In genomic region chr11:115832064-115832463, GRCm38 (mm10) we compare ENCODE assay signal across 13 mouse cellular contexts. TPM values are rescaled to one million over a fixed set of nuclear protein-coding genes. Genes with fewer than 3 reads are reported as not detected.
DNase-seq lines count a peak whose midpoint lies in the region; ATAC-seq and TF ChIP-seq lines count a peak whose summit lies in the region.
"Had no signal": no experiment of that assay in that cellular context is flagged by ENCODE, and none has a peak within 500 bp of the region (broad histone marks: within the 10 kb centered on the region; RNA-seq: fewer than 3 reads in every experiment).

No protein-coding gene starts in this region.

- H3K4me3 ChIP-seq in gastrocnemius, adult 2 months, result peak overlapping the region; percentile 49
- no peak overlapping the region for H3K4me3 ChIP-seq in kidney, postnatal 0 days (replicated peaks; ENCODE audit: low read depth, low read length)
- no peak overlapping the region for H3K4me3 ChIP-seq in intestine, embryonic 16.5 days (ENCODE audit: low read length)
- no peak overlapping the region for H3K4me3 ChIP-seq in neural tube, embryonic 12.5 days
- H3K4me3 ChIP-seq: left cerebral cortex, adult 2 months; megakaryocyte, embryonic 14.5 days; myocyte had no signal

- DNase-seq in gastrocnemius, adult 2 months, result no peak
- DNase-seq in gastrocnemius, postnatal 25 days, result no peak
- no peak for DNase-seq in kidney, postnatal 0 days (ENCODE audit: low spot score)
- DNase-seq in kidney, postnatal 36 days, result no peak
- no peak for DNase-seq in gastrocnemius, adult 18-20 months (ENCODE audit: low spot score)
- DNase-seq in right cerebral cortex, postnatal 4 days, result no peak
- DNase-seq: cerebellum, postnatal 10 days; forebrain, postnatal 0 days had no signal

- no peaks in the 10 kb centered on the region for H3K9me3 ChIP-seq in kidney, postnatal 0 days (replicated peaks; ENCODE audit: low read length)
- H3K9me3 ChIP-seq in intestine, embryonic 16.5 days (ENCODE audit: control insufficient read depth, low read length), result no peaks in the 10 kb centered on the region
- no peaks in the 10 kb centered on the region for H3K9me3 ChIP-seq in neural tube, embryonic 12.5 days
- H3K9me3 ChIP-seq: megakaryocyte, embryonic 14.5 days had no signal

- H3K9ac ChIP-seq in kidney, postnatal 0 days (ENCODE audit: low read depth, low read length), result peak overlapping the region; percentile 40; the same call in 1 of the 2 replicates
- peak overlapping the region; percentile 38; the same call in 1 of the 2 replicates for H3K9ac ChIP-seq in intestine, embryonic 16.5 days (ENCODE audit: low read depth, low read length)
- H3K9ac ChIP-seq in neural tube, embryonic 12.5 days, result no peak overlapping the region
- H3K9ac ChIP-seq: forebrain, postnatal 0 days had no signal

- H3K36me3 ChIP-seq in kidney, postnatal 0 days (ENCODE audit: insufficient read depth, low read length), result no peaks in the 10 kb centered on the region
- H3K36me3 ChIP-seq in intestine, embryonic 16.5 days (ENCODE audit: control insufficient read depth, insufficient read depth, low read length), result no peaks in the 10 kb centered on the region
- H3K36me3 ChIP-seq in neural tube, embryonic 12.5 days, result no peaks in the 10 kb centered on the region

- H3K27me3 ChIP-seq in kidney, postnatal 0 days (ENCODE audit: insufficient read depth, low read length), result no peaks in the 10 kb centered on the region
- H3K27me3 ChIP-seq in intestine, embryonic 16.5 days (replicated peaks; ENCODE audit: control insufficient read depth, insufficient read depth, low read length), result no peaks in the 10 kb centered on the region
- H3K27me3 ChIP-seq in neural tube, embryonic 12.5 days (replicated peaks), result peaks cover 22% of the 10 kb centered on the region

- ATAC-seq in kidney, postnatal 0 days (replicated peaks; ENCODE audit: low FRiP score, low read depth), result no peak
- no peak for ATAC-seq in intestine, embryonic 16.5 days
- no peak for ATAC-seq in neural tube, embryonic 12.5 days (ENCODE audit: low FRiP score, low read depth)
- ATAC-seq: forebrain, postnatal 0 days had no signal

- H3K4me1 ChIP-seq in kidney, postnatal 0 days (replicated peaks; ENCODE audit: insufficient read depth, low read length), result peaks cover 73% of the 10 kb centered on the region
- H3K4me1 ChIP-seq in intestine, embryonic 16.5 days (ENCODE audit: control insufficient read depth, insufficient read depth, low read length), result peaks cover 89% of the 10 kb centered on the region
- peaks cover 34% of the 10 kb centered on the region for H3K4me1 ChIP-seq in neural tube, embryonic 12.5 days

- H3K27ac ChIP-seq in gastrocnemius, adult 2 months, result peak overlapping the region; percentile 74
- peak overlapping the region; percentile 92 for H3K27ac ChIP-seq in kidney, postnatal 0 days
- H3K27ac ChIP-seq in intestine, embryonic 16.5 days (ENCODE audit: low read length), result peak overlapping the region; percentile 47
- H3K27ac ChIP-seq in neural tube, embryonic 12.5 days, result no peak overlapping the region
- H3K27ac ChIP-seq: left cerebral cortex, adult 2 months had no signal

- 43% methylated on average over 6 of the region's 6 CpGs for WGBS in kidney, postnatal 0 days
- 48% methylated on average over 6 of the region's 6 CpGs for WGBS in intestine, embryonic 16.5 days
- WGBS in neural tube, embryonic 12.5 days, result 49% methylated on average over 6 of the region's 6 CpGs

- no peak for TF ChIP-seq CTCF in gastrocnemius, adult 2 months (IDR thresholded peaks at IDR 0.05)
- no peak for TF ChIP-seq CTCF in kidney, postnatal 0 days (IDR thresholded peaks at IDR 0.05; ENCODE audit: low read depth)

- intact Hi-C loops in gastrocnemius, adult 2 months (cut with DNase I), result no loop called here

- peak overlapping the region; percentile 44 for H3K4me2 ChIP-seq in kidney, postnatal 0 days (ENCODE audit: low read length)
- peak overlapping the region; percentile 30; the same call in 1 of the 2 replicates for H3K4me2 ChIP-seq in intestine, embryonic 16.5 days (ENCODE audit: low read depth, low read length)
- peak overlapping the region; percentile 32; the same call in 1 of the 2 replicates for H3K4me2 ChIP-seq in neural tube, embryonic 12.5 days (replicated peaks)

RNA-seq across cellular contexts. Expression of gene Llgl2, which starts 8.2 kb away (rescaled TPM):
- total RNA-seq in gastrocnemius, adult 2 months (2021), result 1 to 10 TPM; 8.3 to 9.8 TPM
- 1 to 10 TPM; 7.8 to 9.0 TPM for total RNA-seq in gastrocnemius, postnatal 25 days (2021)
- polyA plus RNA-seq in kidney, postnatal 0 days (2015; fragmentation: Nextera tagmentation; extraction: Ambion mirVana), result 54.5 and 61.2 TPM in 2 replicates
- 102 and 107 TPM in 2 replicates for polyA plus RNA-seq in intestine, embryonic 16.5 days (2015; fragmentation: Nextera tagmentation; extraction: Ambion mirVana)
- polyA plus RNA-seq in neural tube, embryonic 12.5 days (2016; fragmentation: Nextera tagmentation; extraction: Ambion mirVana), result 3.9 and 5.7 TPM in 2 replicates
- total RNA-seq in gastrocnemius, adult 18-20 months (2021), result 1 to 10 TPM; 6.3 to 8.1 TPM

RNA-seq across cellular contexts. Expression of gene Tsen54, which starts 17.5 kb away (rescaled TPM):
- 1 to 10 TPM; 6.2 to 6.9 TPM for total RNA-seq in gastrocnemius, adult 2 months (2021)
- total RNA-seq in gastrocnemius, postnatal 25 days (2021), result 1 to 10 TPM; 3.2 to 7.5 TPM
- 34.7 and 36.2 TPM in 2 replicates for polyA plus RNA-seq in kidney, postnatal 0 days (2015; fragmentation: Nextera tagmentation; extraction: Ambion mirVana)
- polyA plus RNA-seq in intestine, embryonic 16.5 days (2015; fragmentation: Nextera tagmentation; extraction: Ambion mirVana), result 34.2 and 37.7 TPM in 2 replicates
- polyA plus RNA-seq in neural tube, embryonic 12.5 days (2016; fragmentation: Nextera tagmentation; extraction: Ambion mirVana), result 26.4 and 30.7 TPM in 2 replicates
- total RNA-seq in gastrocnemius, adult 18-20 months (2021), result 1 to 10 TPM; 5.0 to 6.5 TPM

RNA-seq across cellular contexts. Expression of gene Caskin2, which starts 18.6 kb away (rescaled TPM):
- total RNA-seq in gastrocnemius, adult 2 months (2021), result 10 to 100 TPM; 14.5 to 19.2 TPM
- total RNA-seq in gastrocnemius, postnatal 25 days (2021), result 10 to 100 TPM; 13.7 to 13.9 TPM
- polyA plus RNA-seq in kidney, postnatal 0 days (2015; fragmentation: Nextera tagmentation; extraction: Ambion mirVana), result 14.2 and 14.4 TPM in 2 replicates
- 11.2 and 11.7 TPM in 2 replicates for polyA plus RNA-seq in intestine, embryonic 16.5 days (2015; fragmentation: Nextera tagmentation; extraction: Ambion mirVana)
- 14.4 and 16.7 TPM in 2 replicates for polyA plus RNA-seq in neural tube, embryonic 12.5 days (2016; fragmentation: Nextera tagmentation; extraction: Ambion mirVana)
- total RNA-seq in gastrocnemius, adult 18-20 months (2021), result 10 to 100 TPM; 13.1 to 18.2 TPM

RNA-seq across cellular contexts. Expression of gene Myo15b, which starts 26.1 kb away (rescaled TPM):
- not detected for total RNA-seq in gastrocnemius, adult 2 months (2021)
- total RNA-seq in gastrocnemius, postnatal 25 days (2021), result not detected
- polyA plus RNA-seq in kidney, postnatal 0 days (2015; fragmentation: Nextera tagmentation; extraction: Ambion mirVana), result 16.5 and 17.6 TPM in 2 replicates
- polyA plus RNA-seq in intestine, embryonic 16.5 days (2015; fragmentation: Nextera tagmentation; extraction: Ambion mirVana), result 168 and 230 TPM in 2 replicates
- 0.11 and 0.19 TPM in 2 replicates for polyA plus RNA-seq in neural tube, embryonic 12.5 days (2016; fragmentation: Nextera tagmentation; extraction: Ambion mirVana)
- not detected for total RNA-seq in gastrocnemius, adult 18-20 months (2021)
- total RNA-seq: forebrain, postnatal 0 days had no signal
